Mouse (Mus musculus): ENCODE data around the gene Crhr1. TPM values are rescaled to one million over a fixed set of nuclear protein-coding genes. Genes with fewer than 3 reads are reported as not detected.
A peak's percentile ranks its signal among the peaks of the same experiment; 100 is the strongest.

Gene Crhr1
- 3.0 and 3.1 TPM in 2 replicates for polyA plus RNA-seq (2014; fragmentation: Nextera tagmentation; extraction: Ambion mirVana)

DNA sequence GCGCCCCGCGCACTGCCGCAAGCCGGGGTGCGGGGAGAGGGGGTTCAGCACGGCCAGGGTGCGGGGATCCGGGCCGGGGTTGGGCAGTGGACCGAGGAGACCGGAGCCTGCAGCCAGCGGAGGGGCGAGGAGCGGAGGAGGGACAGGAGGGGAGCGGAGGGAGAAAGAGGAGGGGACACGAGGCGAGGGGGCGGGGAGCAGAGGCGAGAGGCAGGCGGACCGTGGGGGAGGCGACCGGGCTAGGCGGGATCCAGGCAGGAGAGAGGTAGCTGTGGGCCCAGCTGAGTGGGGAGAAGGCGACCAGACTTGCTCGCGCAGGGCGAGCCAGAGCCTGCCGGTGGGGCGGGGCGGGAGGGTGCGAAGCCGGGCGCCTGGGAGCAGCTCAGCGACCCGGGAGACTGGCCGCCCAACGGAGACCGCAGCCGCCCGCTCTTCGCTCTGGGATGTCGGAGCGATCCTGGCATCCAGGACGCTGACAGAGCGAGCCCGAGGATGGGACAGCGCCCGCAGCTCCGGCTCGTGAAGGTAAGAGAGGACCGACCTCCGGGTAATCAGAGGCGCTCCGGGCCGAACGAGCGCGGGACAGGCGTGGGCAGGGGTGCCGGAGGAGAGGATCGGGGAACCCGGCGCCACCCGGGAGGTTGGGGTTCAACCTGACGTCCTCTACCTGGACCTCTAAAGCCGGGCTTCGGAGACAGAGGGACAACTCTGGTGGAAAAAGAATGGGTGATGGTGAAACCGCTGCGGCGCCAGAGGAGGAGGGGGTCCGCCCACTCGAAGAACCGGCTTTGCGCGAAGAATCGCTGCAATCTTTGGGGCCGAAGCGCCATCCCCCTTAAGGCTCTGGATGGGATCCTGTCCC, at the start of gene Crhr1:
Gene Crhr1, plus strand, starts transcription at position 276 of the 862 bp plus-strand sequence.
- Histone ChIP-seq H3K9me3 (replicated peaks; ENCODE audit: control insufficient read depth, low read length) (no peaks in the 10 kb centered on the region), H3K4me3 (ENCODE audit: low read depth, low read length) (peak within 1 kb of the TSS; percentile 59), H3K9ac (ENCODE audit: low read length) (peak within 1 kb of the TSS; percentile 75), H3K27ac (ENCODE audit: low read depth, low read length) (no peak within 1 kb of the TSS), H3K27me3 (replicated peaks; ENCODE audit: control insufficient read depth, insufficient read depth, low read length) (peaks cover 50% of the 10 kb centered on the region), H3K4me2 (ENCODE audit: low read length) (peak within 1 kb of the TSS; percentile 95), H3K4me1 (ENCODE audit: control insufficient read depth, insufficient read depth, low read length) (peaks cover 2% of the 10 kb centered on the region; the same call in 1 of the 2 replicates), H3K36me3 (ENCODE audit: control insufficient read depth, insufficient read depth, low read length) (no peaks in the 10 kb centered on the region)
- under 1% methylated on average over 76 of the region's 80 CpGs for WGBS
- DNase-seq (ENCODE audit: low spot score) = peak; percentile 53
- peak; percentile 76 for ATAC-seq

DNA sequence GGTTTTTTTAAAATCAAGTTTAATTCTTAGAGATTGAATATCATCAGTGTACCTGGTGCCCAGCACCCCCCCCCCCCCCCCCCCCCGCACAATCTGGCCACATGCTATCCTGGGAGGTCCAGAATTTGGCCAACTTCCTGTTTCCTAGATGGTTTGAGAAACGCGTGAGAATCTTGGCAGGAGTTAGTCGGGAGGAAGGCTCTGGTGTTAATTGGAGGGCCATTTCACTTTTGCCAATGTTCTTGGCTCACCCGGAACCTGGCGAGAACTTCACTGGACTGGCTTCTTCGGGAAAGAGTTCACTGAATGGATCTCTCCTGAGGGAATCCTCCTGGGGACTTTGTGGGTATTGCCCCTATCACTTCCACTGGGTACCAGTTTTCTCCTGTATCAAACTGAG, 49.4 kb upstream of the Crhr1 start:
- Histone ChIP-seq H3K9ac (ENCODE audit: low read length) (no peak overlapping the region), H3K36me3 (ENCODE audit: control insufficient read depth, insufficient read depth, low read length) (no peaks in the 10 kb centered on the region), H3K4me1 (ENCODE audit: control insufficient read depth, insufficient read depth, low read length) (0 out of 2 replicates have a peak, but pooled peaks cover 2% of the 10 kb centered on the region), H3K4me3 (ENCODE audit: low read depth, low read length) (no peak overlapping the region), H3K27me3 (replicated peaks; ENCODE audit: control insufficient read depth, insufficient read depth, low read length) (no peaks in the 10 kb centered on the region), H3K4me2 (ENCODE audit: low read length) (no peak overlapping the region), H3K27ac (ENCODE audit: low read depth, low read length) (no peak overlapping the region), H3K9me3 (replicated peaks; ENCODE audit: control insufficient read depth, low read length) (no peaks in the 10 kb centered on the region)
- 79% methylated on average over 6 of the region's 7 CpGs for WGBS
- DNase-seq (ENCODE audit: low spot score) (no peak), ATAC-seq (no peak)

DNA sequence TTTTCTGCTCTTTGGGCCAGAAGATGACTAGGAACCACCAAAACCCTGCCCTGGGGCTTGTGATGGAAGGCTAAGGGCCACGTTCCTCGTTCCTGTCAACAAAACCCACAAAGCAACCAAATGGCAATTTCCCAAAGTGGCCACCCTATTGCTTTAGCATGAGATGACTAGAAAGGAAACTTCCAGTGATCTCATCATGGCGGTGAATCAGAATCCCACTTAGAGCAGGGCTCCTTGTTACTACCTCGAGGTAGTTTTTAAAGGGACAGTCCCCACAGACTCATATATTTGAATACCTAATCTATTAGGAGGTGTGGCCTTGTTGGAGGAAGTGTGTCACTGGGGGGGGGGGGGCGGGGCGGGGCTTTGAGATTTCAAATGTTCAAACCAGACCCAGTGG, 48.9 kb upstream of the Crhr1 start:
- Histone ChIP-seq H3K36me3 (ENCODE audit: control insufficient read depth, insufficient read depth, low read length) (no peaks in the 10 kb centered on the region), H3K27me3 (replicated peaks; ENCODE audit: control insufficient read depth, insufficient read depth, low read length) (no peaks in the 10 kb centered on the region), H3K9me3 (replicated peaks; ENCODE audit: control insufficient read depth, low read length) (no peaks in the 10 kb centered on the region), H3K4me1 (ENCODE audit: control insufficient read depth, insufficient read depth, low read length) (0 out of 2 replicates have a peak, but pooled peaks cover 2% of the 10 kb centered on the region), H3K4me2 (ENCODE audit: low read length) (no peak overlapping the region), H3K9ac (ENCODE audit: low read length) (no peak overlapping the region), H3K27ac (ENCODE audit: low read depth, low read length) (no peak overlapping the region), H3K4me3 (ENCODE audit: low read depth, low read length) (no peak overlapping the region)
- DNase-seq (ENCODE audit: low spot score) (no peak), ATAC-seq (no peak)
- WGBS = 82% methylated on average over 6 of the region's 6 CpGs

DNA sequence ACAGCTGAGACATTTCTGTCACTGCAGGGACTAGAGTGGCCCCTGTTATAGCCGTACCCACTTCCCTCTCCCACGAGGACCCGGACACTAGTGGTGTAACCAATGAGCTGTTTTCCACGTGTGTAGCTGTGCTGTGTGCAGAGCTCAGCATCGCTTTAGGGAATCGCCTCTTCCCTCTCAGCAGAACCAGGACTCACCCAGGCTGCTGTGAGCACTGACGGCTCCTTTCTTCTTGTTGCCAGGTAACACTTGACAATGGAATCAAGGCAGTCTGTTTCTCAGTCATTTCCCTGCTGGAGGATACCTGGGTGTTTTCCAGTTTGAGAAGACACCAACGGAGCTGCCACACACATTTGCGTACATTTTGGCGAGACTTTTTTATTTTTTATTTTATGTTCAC, 44.1 kb upstream of the Crhr1 start:
- H3K27ac ChIP-seq (ENCODE audit: low read depth, low read length) = no peak overlapping the region

DNA sequence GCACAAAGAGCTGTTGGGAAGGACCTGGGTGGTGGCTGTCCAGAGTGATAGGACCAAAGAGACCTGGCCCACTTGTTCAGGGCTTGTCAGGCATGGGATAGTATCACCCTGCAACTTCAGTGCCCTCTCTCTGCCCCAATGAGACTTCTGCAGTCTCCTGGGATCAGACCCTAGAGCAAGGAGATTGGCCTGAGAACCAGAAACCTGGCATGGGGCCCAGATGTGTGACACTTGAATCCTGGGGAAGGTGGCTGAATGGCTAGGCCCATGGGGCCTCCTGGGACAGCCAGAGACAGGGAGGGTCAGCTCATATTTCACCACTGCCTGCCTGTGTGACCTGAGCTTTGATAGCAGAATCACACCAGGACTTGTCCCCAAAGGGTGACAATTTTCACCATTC, 41.9 kb upstream of the Crhr1 start:
- ATAC-seq = no peak

More for the DNA sequence above, 44.1 kb upstream of the Crhr1 start:
- H3K4me2 ChIP-seq (ENCODE audit: low read length) = no peak overlapping the region
- no peaks in the 10 kb centered on the region for H3K9me3 ChIP-seq (replicated peaks; ENCODE audit: control insufficient read depth, low read length)
- 0 out of 2 replicates have a peak, but pooled peaks cover 2% of the 10 kb centered on the region for H3K4me1 ChIP-seq (ENCODE audit: control insufficient read depth, insufficient read depth, low read length)
- WGBS = 40% methylated on average over 10 of the region's 10 CpGs
- no peak for ATAC-seq
- no peaks in the 10 kb centered on the region for H3K27me3 ChIP-seq (replicated peaks; ENCODE audit: control insufficient read depth, insufficient read depth, low read length)
- H3K4me3 ChIP-seq (ENCODE audit: low read depth, low read length) = no peak overlapping the region
- no peak overlapping the region for H3K9ac ChIP-seq (ENCODE audit: low read length)
- H3K36me3 ChIP-seq (ENCODE audit: control insufficient read depth, insufficient read depth, low read length) = no peaks in the 10 kb centered on the region
- peak; percentile 37 for DNase-seq (ENCODE audit: low spot score)

DNA sequence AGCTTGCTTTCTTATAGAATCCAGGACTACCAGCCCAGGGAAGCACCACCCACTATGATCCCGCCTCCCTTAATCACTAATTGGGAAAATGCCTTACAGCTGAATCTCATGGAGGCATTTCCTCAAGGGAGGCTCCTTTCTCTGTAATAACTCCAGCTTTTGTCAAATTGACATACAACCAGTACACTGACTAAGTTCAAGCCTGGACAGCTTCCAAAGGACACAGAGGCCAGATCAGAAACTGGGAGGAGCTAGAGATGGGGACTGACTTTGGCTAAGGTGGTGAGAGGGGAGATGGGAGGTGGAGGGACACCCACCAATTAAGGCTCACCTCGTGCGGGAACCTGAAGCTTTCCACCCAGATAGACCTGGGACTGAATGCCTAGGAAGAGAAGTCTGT, 37.5 kb upstream of the Crhr1 start:
- Histone ChIP-seq H3K9me3 (replicated peaks; ENCODE audit: control insufficient read depth, low read length) (no peaks in the 10 kb centered on the region), H3K36me3 (ENCODE audit: control insufficient read depth, insufficient read depth, low read length) (no peaks in the 10 kb centered on the region), H3K4me2 (ENCODE audit: low read length) (no peak overlapping the region), H3K27me3 (replicated peaks; ENCODE audit: control insufficient read depth, insufficient read depth, low read length) (no peaks in the 10 kb centered on the region), H3K4me3 (ENCODE audit: low read depth, low read length) (no peak overlapping the region), H3K27ac (ENCODE audit: low read depth, low read length) (no peak overlapping the region), H3K9ac (ENCODE audit: low read length) (no peak overlapping the region), H3K4me1 (ENCODE audit: control insufficient read depth, insufficient read depth, low read length) (no peaks in the 10 kb centered on the region)
- DNase-seq (ENCODE audit: low spot score) (no peak), ATAC-seq (no peak)
- 54% methylated on average over 3 of the region's 3 CpGs for WGBS

More for the DNA sequence above, 41.9 kb upstream of the Crhr1 start:
- Histone ChIP-seq H3K4me1 (ENCODE audit: control insufficient read depth, insufficient read depth, low read length) (no peaks in the 10 kb centered on the region), H3K9me3 (replicated peaks; ENCODE audit: control insufficient read depth, low read length) (no peaks in the 10 kb centered on the region), H3K4me3 (ENCODE audit: low read depth, low read length) (no peak overlapping the region), H3K27me3 (replicated peaks; ENCODE audit: control insufficient read depth, insufficient read depth, low read length) (no peaks in the 10 kb centered on the region), H3K27ac (ENCODE audit: low read depth, low read length) (no peak overlapping the region), H3K4me2 (ENCODE audit: low read length) (no peak overlapping the region), H3K9ac (ENCODE audit: low read length) (no peak overlapping the region), H3K36me3 (ENCODE audit: control insufficient read depth, insufficient read depth, low read length) (no peaks in the 10 kb centered on the region)
- DNase-seq (ENCODE audit: low spot score) = no peak

DNA sequence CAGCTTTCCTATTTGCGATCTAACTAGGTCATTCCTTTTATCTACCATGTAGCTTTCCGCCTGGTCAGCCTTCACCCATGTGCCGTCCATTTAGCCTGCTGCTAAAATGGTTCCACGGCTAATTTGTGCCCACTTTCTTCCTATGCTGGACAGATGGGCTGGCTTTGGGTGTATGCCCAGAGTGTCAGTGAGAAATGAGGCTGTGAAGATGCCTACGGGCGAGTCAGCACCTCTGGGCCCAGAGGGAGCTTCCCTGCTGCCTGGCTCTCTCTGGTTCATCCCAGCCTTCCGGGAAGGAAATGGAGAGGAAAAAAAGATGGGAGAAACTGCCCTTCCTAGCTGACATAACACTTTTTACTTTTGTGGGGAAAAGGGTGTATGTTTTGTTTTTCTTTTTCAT, 36.1 kb upstream of the Crhr1 start:
- Histone ChIP-seq H3K9ac (ENCODE audit: low read length) (no peak overlapping the region), H3K4me2 (ENCODE audit: low read length) (no peak overlapping the region), H3K36me3 (ENCODE audit: control insufficient read depth, insufficient read depth, low read length) (no peaks in the 10 kb centered on the region), H3K27me3 (replicated peaks; ENCODE audit: control insufficient read depth, insufficient read depth, low read length) (no peaks in the 10 kb centered on the region), H3K27ac (ENCODE audit: low read depth, low read length) (no peak overlapping the region), H3K4me3 (ENCODE audit: low read depth, low read length) (no peak overlapping the region), H3K4me1 (ENCODE audit: control insufficient read depth, insufficient read depth, low read length) (no peaks in the 10 kb centered on the region), H3K9me3 (replicated peaks; ENCODE audit: control insufficient read depth, low read length) (no peaks in the 10 kb centered on the region)
- no peak for ATAC-seq
- WGBS = 78% methylated on average over 7 of the region's 7 CpGs
- DNase-seq (ENCODE audit: low spot score) = no peak

DNA sequence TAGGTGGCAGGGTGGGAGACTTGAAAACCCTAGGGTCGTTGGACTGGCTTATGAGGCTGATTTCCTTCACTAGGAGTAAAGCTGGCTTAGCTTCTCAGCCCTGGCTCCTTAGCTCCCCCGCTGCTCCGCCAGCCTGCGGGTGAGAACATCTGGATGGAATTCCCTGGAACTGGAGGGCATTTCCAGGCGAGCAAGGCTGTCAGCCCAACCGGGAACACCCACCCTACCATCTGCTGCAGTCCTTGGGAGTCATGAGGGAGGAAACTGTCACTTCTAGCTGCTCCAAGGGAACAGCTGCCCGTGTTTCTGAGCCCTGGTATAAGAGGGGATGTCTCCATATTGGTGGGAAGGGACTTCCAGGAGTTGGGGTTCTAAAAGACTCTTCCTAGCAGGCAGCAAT, 33.1 kb upstream of the Crhr1 start:
- 47% methylated on average over 7 of the region's 7 CpGs for WGBS
- ATAC-seq = no peak
- DNase-seq (ENCODE audit: low spot score) = peak; percentile 63

DNA sequence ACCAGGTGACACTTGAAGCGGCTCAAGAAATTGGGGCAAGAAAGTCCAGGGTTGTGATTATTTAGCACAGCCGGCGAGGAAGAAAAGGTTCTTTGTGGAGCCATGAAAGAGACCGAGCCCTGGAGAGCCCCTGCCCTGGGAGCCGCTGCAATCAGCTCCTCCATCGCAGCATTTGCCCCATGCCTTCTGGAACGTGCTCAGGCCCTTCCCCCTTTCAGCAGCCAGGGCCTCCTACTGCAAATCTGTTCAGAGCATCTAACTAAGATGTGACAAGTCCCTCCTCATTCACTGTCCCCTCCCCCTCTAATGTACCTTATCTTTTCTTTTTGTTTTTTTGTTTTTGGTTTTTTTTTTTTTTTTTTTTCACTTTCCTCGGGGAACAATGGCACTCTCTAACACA, 30.0 kb upstream of the Crhr1 start:
- Histone ChIP-seq H3K27ac (ENCODE audit: low read depth, low read length) (no peak overlapping the region), H3K4me3 (ENCODE audit: low read depth, low read length) (no peak overlapping the region), H3K36me3 (ENCODE audit: control insufficient read depth, insufficient read depth, low read length) (no peaks in the 10 kb centered on the region), H3K4me1 (ENCODE audit: control insufficient read depth, insufficient read depth, low read length) (peaks cover 8% of the 10 kb centered on the region), H3K27me3 (replicated peaks; ENCODE audit: control insufficient read depth, insufficient read depth, low read length) (no peaks in the 10 kb centered on the region), H3K9me3 (replicated peaks; ENCODE audit: control insufficient read depth, low read length) (no peaks in the 10 kb centered on the region), H3K4me2 (ENCODE audit: low read length) (no peak overlapping the region), H3K9ac (ENCODE audit: low read length) (no peak overlapping the region)
- DNase-seq (ENCODE audit: low spot score) (peak; percentile 47), ATAC-seq (no peak)
- 5% methylated on average over 8 of the region's 8 CpGs for WGBS

More for the DNA sequence above, 33.1 kb upstream of the Crhr1 start:
- H3K4me1 ChIP-seq (ENCODE audit: control insufficient read depth, insufficient read depth, low read length) = peaks cover 8% of the 10 kb centered on the region
- H3K36me3 ChIP-seq (ENCODE audit: control insufficient read depth, insufficient read depth, low read length) = no peaks in the 10 kb centered on the region
- no peak overlapping the region for H3K27ac ChIP-seq (ENCODE audit: low read depth, low read length)
- H3K9me3 ChIP-seq (replicated peaks; ENCODE audit: control insufficient read depth, low read length) = no peaks in the 10 kb centered on the region
- no peak overlapping the region for H3K4me2 ChIP-seq (ENCODE audit: low read length)
- no peaks in the 10 kb centered on the region for H3K27me3 ChIP-seq (replicated peaks; ENCODE audit: control insufficient read depth, insufficient read depth, low read length)
- no peak overlapping the region for H3K4me3 ChIP-seq (ENCODE audit: low read depth, low read length)
- H3K9ac ChIP-seq (ENCODE audit: low read length) = no peak overlapping the region
